Mouse (Mus musculus) hindbrain, embryonic 11.5 days (tissue): Measurements from ENCODE around the gene Mdm4. TPM values are rescaled to one million over a fixed set of nuclear protein-coding genes. Genes with fewer than 3 reads are reported as not detected.
"Not testable (repeated sequence)": the region's sequence is repeated elsewhere in the genome, so short reads cannot be mapped to it uniquely, and the experiment has no call there.

ENCODE experiments used
- ATAC-seq: fragments of 200-750 bp; cut with Nextera tagmentation; 2 replicates; pipeline ENCODE4 v1.8.0; 2017; ENCODE audit warnings: mild to moderate bottlenecking, moderate TSS enrichment, moderate library complexity; ENCODE audit not compliant: low FRiP score
- DNase-seq: peaks from one replicate; pipeline ENCODE4 v3.0.0-alpha.2; 2015; ENCODE audit warnings: low spot score
- H3K27ac ChIP-seq: fragments of 300-500 bp; sonication (generic); 2 replicates; pipeline ENCODE4 v1.5.1; 2014; ENCODE audit warnings: mild to moderate bottlenecking, low read depth, low read length
- H3K27me3 ChIP-seq: fragments of 300-500 bp; sonication (generic); 2 replicates; pipeline ENCODE4 v1.6.1; 2014; ENCODE audit warnings: mild to moderate bottlenecking, low read length, moderate library complexity, mixed read lengths; ENCODE audit not compliant: control insufficient read depth, insufficient read depth
- H3K36me3 ChIP-seq: fragments of 300-500 bp; sonication (generic); 2 replicates; pipeline ENCODE4 v1.6.1; 2014; ENCODE audit warnings: mild to moderate bottlenecking, low read length, moderate library complexity, mixed read lengths; ENCODE audit not compliant: control insufficient read depth, insufficient read depth
- H3K4me1 ChIP-seq: fragments of 300-500 bp; sonication (generic); replicated peaks from 2 replicates; pipeline ENCODE4 v1.6.1; 2014; ENCODE audit warnings: low read length, mixed read lengths; ENCODE audit not compliant: control insufficient read depth, insufficient read depth
- H3K4me2 ChIP-seq: fragments of 300-500 bp; sonication (generic); replicated peaks from 2 replicates; pipeline ENCODE4 v1.6.1; 2014; ENCODE audit warnings: mild to moderate bottlenecking, low read depth, low read length
- H3K4me3 ChIP-seq: fragments of 300-500 bp; sonication (generic); 2 replicates; pipeline ENCODE4 v1.5.1; 2014; ENCODE audit warnings: low read depth, low read length
- H3K9ac ChIP-seq: fragments of 300-500 bp; sonication (generic); 2 replicates; pipeline ENCODE4 v1.6.1; 2014; ENCODE audit warnings: low read depth, low read length
- H3K9me3 ChIP-seq: fragments of 300-500 bp; sonication (generic); 2 replicates; pipeline ENCODE4 v1.6.1; 2016; ENCODE audit warnings: low read length; ENCODE audit not compliant: control insufficient read depth
- WGBS: fragments of 180-500 bp; shearing (Covaris S2); extraction: QIAGEN DNeasy Blood & Tissue Kit; methylation state at CpG from one replicate; pipeline ENCODE4 v1.1.7; 2014; 5-methylcytosine and 5-hydroxymethylcytosine counted together
- polyA plus RNA-seq: library from polyadenylated mRNA; unstranded; fragments of >200 nt; fragmentation: Nextera tagmentation; extraction: Ambion mirVana; gene quantifications from 2 replicates; pipeline ENCODE4 v1.2.1, GENCODE M21; 2014

Mdm4 gene
- polyA plus RNA-seq, 1 experiment from 2014 or later = 61.7 TPM

DNA sequence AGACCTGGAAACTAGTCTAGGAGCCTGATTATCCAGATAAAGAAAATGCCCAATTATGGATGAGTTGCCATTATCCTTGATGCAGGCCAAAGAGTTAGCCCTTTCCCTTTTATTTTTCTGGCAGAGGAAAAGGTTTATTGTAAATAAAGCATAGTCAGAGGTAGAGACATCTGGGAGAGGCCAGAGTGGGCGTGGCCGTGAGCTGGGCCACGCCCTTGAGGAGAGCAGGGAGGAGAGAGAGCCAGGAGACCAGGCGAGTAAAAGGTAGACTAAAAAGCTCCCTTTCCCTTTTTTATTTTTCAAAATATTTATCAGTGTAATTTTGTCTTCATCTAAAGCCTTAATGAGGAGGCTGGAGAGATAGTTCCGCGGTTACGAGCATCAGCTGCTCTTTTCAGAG, 2.4 kb downstream of the Mdm4 start:
- H3K4me3 ChIP-seq = no peak overlapping the region
- no peaks in the 10 kb centered on the region for H3K27me3 ChIP-seq
- H3K4me1 ChIP-seq = 0 out of 2 replicates have a peak, but pooled peaks cover 3% of the 10 kb centered on the region
- no peaks in the 10 kb centered on the region for H3K9me3 ChIP-seq
- DNase-seq (no peak), ATAC-seq (no peak)
- no peak overlapping the region for H3K27ac ChIP-seq
- no peak overlapping the region for H3K4me2 ChIP-seq
- no peak overlapping the region for H3K9ac ChIP-seq
- WGBS = 43% methylated on average over 7 of the region's 7 CpGs
- no peaks in the 10 kb centered on the region for H3K36me3 ChIP-seq

DNA sequence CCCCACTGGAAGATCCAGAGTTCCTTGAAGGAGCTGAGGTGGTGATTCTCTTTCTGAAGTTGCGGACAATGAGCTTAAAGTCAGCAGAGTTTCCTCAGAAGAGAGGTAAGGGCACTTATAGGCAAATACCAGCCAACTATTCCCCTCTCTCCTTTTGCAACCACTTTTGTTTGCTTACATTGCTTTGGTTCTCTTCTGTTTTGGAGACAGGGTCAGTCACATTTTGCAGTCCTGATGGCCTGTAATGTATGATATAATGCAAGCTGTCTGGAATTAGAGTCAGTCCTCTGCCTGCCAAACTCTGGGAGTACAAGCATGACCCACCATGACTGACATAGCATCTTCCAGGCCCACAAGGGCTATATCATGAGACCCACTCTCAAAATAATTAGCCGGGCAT, 3.2 kb downstream of the Mdm4 start:
- no peak for ATAC-seq
- Histone ChIP-seq H3K27ac (no peak overlapping the region), H3K4me1 (0 out of 2 replicates have a peak, but pooled peaks cover 3% of the 10 kb centered on the region), H3K4me2 (no peak overlapping the region), H3K4me3 (no peak overlapping the region), H3K9ac (no peak overlapping the region), H3K9me3 (no peaks in the 10 kb centered on the region), H3K27me3 (no peaks in the 10 kb centered on the region), H3K36me3 (no peaks in the 10 kb centered on the region)
- WGBS = 98% methylated on average over 2 of the region's 2 CpGs
- no peak for DNase-seq

DNA sequence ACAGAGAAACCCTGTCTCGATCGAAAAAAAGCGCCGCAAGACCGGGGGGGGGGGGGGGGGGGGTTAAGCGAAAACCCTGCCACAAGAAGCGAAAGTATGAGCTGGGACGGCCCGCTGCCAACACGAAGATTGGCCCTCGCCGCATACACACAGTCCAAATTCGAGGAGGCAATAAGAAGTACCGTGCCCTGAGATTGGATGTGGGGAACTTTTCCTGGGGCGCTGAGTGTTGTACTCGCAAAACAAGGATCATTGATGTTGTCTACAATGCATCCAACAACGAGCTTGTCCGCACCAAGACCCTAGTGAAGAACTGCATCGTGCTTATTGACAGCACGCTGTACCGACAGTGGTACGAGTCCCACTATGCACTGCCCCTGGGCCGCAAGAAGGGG, 4.6 kb downstream of the Mdm4 start:
- not testable (repeated sequence) for H3K9me3 ChIP-seq, H3K27ac ChIP-seq, H3K27me3 ChIP-seq, H3K4me1 ChIP-seq, ATAC-seq, DNase-seq, H3K36me3 ChIP-seq
- H3K4me3 ChIP-seq = peak overlapping the region; percentile 67
- peak overlapping the region; percentile 78; the same call in 1 of the 2 replicates for H3K9ac ChIP-seq
- WGBS = 45% methylated on average over 18 of the region's 23 CpGs
- H3K4me2 ChIP-seq = peak overlapping the region; percentile 26

DNA sequence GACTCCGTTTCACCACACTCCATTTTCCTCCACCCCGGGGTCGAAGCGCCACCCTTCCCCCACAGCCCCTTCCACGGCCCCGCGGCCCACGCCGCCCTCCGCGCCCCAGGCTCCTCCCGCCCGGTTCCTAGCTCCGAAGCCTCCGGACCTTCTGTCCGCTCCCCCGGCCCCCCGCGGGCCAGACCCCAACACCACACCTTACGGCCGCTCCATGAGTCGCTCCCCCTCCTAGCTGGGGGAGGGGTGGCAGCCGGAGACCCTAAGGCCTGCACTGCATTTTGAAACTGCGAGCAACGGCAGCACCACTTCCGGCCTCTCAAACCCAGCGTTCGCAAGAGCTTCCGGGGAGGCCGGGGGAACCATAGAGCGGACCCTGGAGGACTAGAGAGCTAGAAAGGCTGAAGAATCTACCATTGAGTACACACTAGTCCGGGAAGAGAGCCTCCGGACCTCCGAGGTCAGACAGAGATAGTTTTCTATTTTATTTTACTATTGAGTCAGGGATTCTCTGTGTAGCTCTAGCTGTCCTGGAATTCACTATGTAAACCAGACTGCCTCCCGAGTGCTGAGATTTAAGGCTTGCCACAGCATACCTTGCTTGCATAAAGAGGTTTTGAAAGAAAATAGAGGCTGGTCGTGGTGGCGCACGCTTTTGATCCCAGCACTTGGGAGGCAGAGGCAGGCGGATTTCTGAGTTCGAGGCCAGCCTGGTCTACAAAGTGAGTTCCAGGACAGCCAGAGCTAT, 5.1 kb downstream of the Mdm4 start:
- DNase-seq (peak; percentile 94), ATAC-seq (peak; percentile 95)
- Histone ChIP-seq H3K9me3 (no peaks in the 10 kb centered on the region), H3K27ac (peak overlapping the region; percentile 86), H3K4me3 (peak overlapping the region; percentile 67), H3K9ac (peak overlapping the region; percentile 78), H3K4me2 (peak overlapping the region; percentile 54), H3K27me3 (no peaks in the 10 kb centered on the region), H3K36me3 (no peaks in the 10 kb centered on the region), H3K4me1 (0 out of 2 replicates have a peak, but pooled peaks cover 3% of the 10 kb centered on the region)
- WGBS = under 1% methylated on average over 36 of the region's 40 CpGs

DNA sequence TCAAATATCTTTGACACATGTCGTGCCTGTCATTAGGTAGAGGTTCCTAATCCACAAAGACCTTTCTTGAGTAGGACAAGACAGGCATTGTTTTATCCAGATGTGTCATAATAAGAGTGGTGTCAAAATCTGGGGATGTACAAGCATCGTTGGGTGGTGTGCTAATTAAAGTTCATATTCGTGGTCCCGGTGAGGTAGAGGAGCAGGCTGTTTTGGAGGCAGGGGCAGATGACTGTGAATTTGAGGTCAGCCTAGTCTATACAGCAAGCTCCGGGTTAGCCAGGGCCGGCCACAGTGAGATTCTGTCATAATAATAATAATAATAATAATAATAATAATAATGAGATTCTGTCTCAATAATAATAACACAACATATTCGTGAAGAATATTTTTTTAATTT, 5.9 kb downstream of the Mdm4 start:
- no peaks in the 10 kb centered on the region for H3K9me3 ChIP-seq
- no peak overlapping the region for H3K27ac ChIP-seq
- 42% methylated on average over 7 of the region's 7 CpGs for WGBS
- H3K4me1 ChIP-seq = 0 out of 2 replicates have a peak, but pooled peaks cover 3% of the 10 kb centered on the region
- ATAC-seq (peak; percentile 47; the same call in 1 of the 2 replicates), DNase-seq (no peak)
- no peaks in the 10 kb centered on the region for H3K36me3 ChIP-seq
- peak overlapping the region; percentile 78 for H3K9ac ChIP-seq
- H3K4me2 ChIP-seq = peak overlapping the region; percentile 54
- H3K4me3 ChIP-seq = peak overlapping the region; percentile 67
- H3K27me3 ChIP-seq = no peaks in the 10 kb centered on the region

DNA sequence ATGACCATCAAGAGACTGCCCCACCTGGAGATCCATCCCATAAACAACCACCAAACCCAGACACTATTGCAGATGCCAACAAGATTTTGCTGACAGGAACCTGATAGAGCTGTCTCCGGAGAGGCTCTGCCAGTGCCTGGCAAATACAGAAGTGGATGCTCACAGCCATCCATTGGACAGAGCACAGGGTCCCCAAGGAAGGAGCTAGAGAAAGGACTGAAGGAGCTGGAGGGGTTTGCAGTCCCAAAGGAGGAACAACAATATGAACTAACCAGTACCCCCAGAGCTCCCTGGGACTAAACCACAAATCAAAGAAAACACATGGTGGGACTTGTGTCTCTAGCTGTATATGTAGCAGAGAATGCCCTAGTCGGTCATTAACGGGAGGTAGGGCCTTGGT, 6.6 kb downstream of the Mdm4 start:
- H3K4me2 ChIP-seq = not testable (repeated sequence)

DNA sequence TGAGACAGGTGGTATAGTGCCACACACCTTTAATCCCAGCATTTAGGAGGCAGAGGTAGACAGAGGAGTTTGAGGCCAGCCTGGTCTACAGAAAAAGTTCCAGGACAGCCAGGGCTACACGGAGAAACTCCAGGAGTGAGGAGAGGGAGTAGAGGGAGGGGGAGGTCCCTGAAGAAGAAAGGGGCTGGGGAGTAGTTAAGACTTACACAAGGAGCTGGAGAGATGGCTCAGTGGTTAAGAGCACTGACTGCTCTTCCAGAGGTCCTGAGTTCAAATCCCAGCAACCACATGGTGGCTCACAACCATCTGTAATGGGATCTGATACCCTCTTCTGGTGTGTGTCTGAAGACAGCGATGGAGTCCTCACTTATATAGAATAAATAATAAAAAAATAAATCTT, 8.4 kb downstream of the Mdm4 start:
- not testable (repeated sequence) for H3K9ac ChIP-seq, H3K9me3 ChIP-seq, H3K36me3 ChIP-seq, H3K4me1 ChIP-seq, ATAC-seq, H3K27ac ChIP-seq, H3K4me3 ChIP-seq, H3K4me2 ChIP-seq, H3K27me3 ChIP-seq, DNase-seq
- WGBS = 93% methylated on average over 2 of the region's 2 CpGs

More for the DNA sequence above, 6.6 kb downstream of the Mdm4 start:
- H3K27ac ChIP-seq, H3K27me3 ChIP-seq, H3K36me3 ChIP-seq, H3K4me1 ChIP-seq, H3K9me3 ChIP-seq, H3K4me3 ChIP-seq, H3K9ac ChIP-seq, DNase-seq, ATAC-seq: not testable (repeated sequence)
- 93% methylated on average over 3 of the region's 3 CpGs for WGBS

DNA sequence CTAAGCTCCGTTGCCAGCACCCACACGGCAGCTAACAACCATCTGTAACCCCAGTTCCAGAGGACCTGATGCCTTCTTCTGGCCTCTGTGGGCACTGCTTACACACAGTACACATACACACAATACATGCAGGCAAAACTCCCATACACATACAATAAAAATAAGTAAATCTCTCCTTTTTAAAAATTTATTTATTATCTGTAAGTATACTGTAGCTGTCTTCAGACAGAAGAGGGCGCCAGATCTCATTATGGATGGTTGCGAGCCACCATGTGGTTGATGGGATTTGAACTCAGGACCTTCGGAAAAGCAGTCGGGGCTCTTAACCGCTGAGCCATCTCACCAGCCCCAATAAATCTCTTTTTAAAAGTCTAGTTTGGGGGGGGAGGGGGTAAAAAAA, 9.0 kb downstream of the Mdm4 start:
- DNase-seq = no peak

More for the DNA sequence above, 9.0 kb downstream of the Mdm4 start:
- 92% methylated on average over 7 of the region's 7 CpGs for WGBS
- Histone ChIP-seq H3K27ac (no peak overlapping the region), H3K4me3 (no peak overlapping the region), H3K9me3 (no peaks in the 10 kb centered on the region), H3K4me2 (no peak overlapping the region), H3K36me3 (0 out of 2 replicates have a peak, but pooled peaks cover 3% of the 10 kb centered on the region), H3K4me1 (0 out of 2 replicates have a peak, but pooled peaks cover 3% of the 10 kb centered on the region), H3K9ac (no peak overlapping the region), H3K27me3 (no peaks in the 10 kb centered on the region)
- no peak for ATAC-seq
